Mouse (Mus musculus) stomach, embryonic 14.5 days (tissue): ENCODE measurements at regions not wholly inside any gene's neighbourhood (a gene's known extent, or its start where the extent isn't known, plus 50 kb on each side); places are given as distances from the start of the nearest gene placed in this dataset.
A peak's percentile ranks its signal among the peaks of the same experiment; 100 is the strongest.

Experiments
- ATAC-seq: fragments of 200-750 bp; cut with Nextera tagmentation; 2 replicates; pipeline ENCODE4 v1.8.0; 2017; ENCODE audit warnings: low read depth, moderate TSS enrichment; ENCODE audit not compliant: insufficient number of reproducible peaks, insufficient read depth, low FRiP score
- H3K27ac ChIP-seq: fragments of 300-500 bp; sonication (generic); 2 replicates; pipeline ENCODE4 v1.5.1; 2014; ENCODE audit warnings: mild to moderate bottlenecking, low read length, moderate library complexity, mixed read lengths
- H3K27me3 ChIP-seq: fragments of 300-500 bp; sonication (generic); 2 replicates; pipeline ENCODE4 v1.6.1; 2014; ENCODE audit warnings: low read length, control low read depth, mixed read lengths; ENCODE audit not compliant: control insufficient read depth, insufficient read depth
- H3K36me3 ChIP-seq: fragments of 300-500 bp; sonication (generic); 2 replicates; pipeline ENCODE4 v1.6.1; 2014; ENCODE audit warnings: mild to moderate bottlenecking, control low read depth, low read length, moderate library complexity, mixed read lengths; ENCODE audit not compliant: control insufficient read depth, insufficient read depth
- H3K4me1 ChIP-seq: fragments of 300-500 bp; sonication (generic); 2 replicates; pipeline ENCODE4 v1.6.1; 2014; ENCODE audit warnings: low read length, control low read depth, mixed read lengths; ENCODE audit not compliant: control insufficient read depth, insufficient read depth
- H3K4me2 ChIP-seq: fragments of 300-500 bp; sonication (generic); replicated peaks from 2 replicates; pipeline ENCODE4 v1.6.1; 2014; ENCODE audit warnings: low read depth, low read length, control low read depth
- H3K4me3 ChIP-seq: fragments of 300-500 bp; sonication (generic); 2 replicates; pipeline ENCODE4 v1.5.1; 2014; ENCODE audit warnings: low read depth, low read length, control low read depth
- H3K9ac ChIP-seq: fragments of 300-500 bp; sonication (generic); replicated peaks from 2 replicates; pipeline ENCODE4 v1.6.1; 2014; ENCODE audit warnings: low read depth, mild to moderate bottlenecking, control low read depth, low read length, moderate library complexity, mixed read lengths
- H3K9me3 ChIP-seq: fragments of 300-500 bp; sonication (generic); 2 replicates; pipeline ENCODE4 v1.6.1; 2016; ENCODE audit warnings: low read depth, low read length, control low read depth; ENCODE audit not compliant: control insufficient read depth
- WGBS: fragments of 180-500 bp; shearing (Covaris S2); extraction: QIAGEN DNeasy Blood & Tissue Kit; methylation state at CpG from one replicate; pipeline ENCODE4 v1.1.7; 2014; 5-methylcytosine and 5-hydroxymethylcytosine counted together

GRCm38 (mm10) chr3:102337881-102338280, 131.8 kb upstream of the Ngf start:
- 57% methylated on average over 8 of the region's 8 CpGs for WGBS
- no peak for ATAC-seq
- no peaks in the 10 kb centered on the region for H3K27me3 ChIP-seq

GRCm38 (mm10) chr3:102336184-102336583, 131.7 kb upstream of the Vangl1 start:
- 65% methylated on average over 2 of the region's 2 CpGs for WGBS
- Histone ChIP-seq H3K4me1 (no peaks in the 10 kb centered on the region), H3K4me3 (no peak overlapping the region), H3K36me3 (no peaks in the 10 kb centered on the region), H3K27me3 (no peaks in the 10 kb centered on the region), H3K27ac (no peak overlapping the region), H3K9me3 (no peaks in the 10 kb centered on the region), H3K9ac (no peak overlapping the region), H3K4me2 (no peak overlapping the region)
- ATAC-seq, result no peak

More at GRCm38 (mm10) chr3:102337881-102338280, 131.8 kb upstream of the Ngf start:
- no peak overlapping the region for H3K4me2 ChIP-seq
- H3K9ac ChIP-seq, result no peak overlapping the region
- H3K4me3 ChIP-seq, result no peak overlapping the region
- H3K36me3 ChIP-seq, result no peaks in the 10 kb centered on the region
- no peak overlapping the region for H3K27ac ChIP-seq
- H3K9me3 ChIP-seq, result no peaks in the 10 kb centered on the region
- H3K4me1 ChIP-seq, result no peaks in the 10 kb centered on the region

GRCm38 (mm10) chr3:102335146-102335545, 130.7 kb upstream of the Vangl1 start:
- Histone ChIP-seq H3K27me3 (no peaks in the 10 kb centered on the region), H3K36me3 (no peaks in the 10 kb centered on the region), H3K9me3 (no peaks in the 10 kb centered on the region), H3K4me3 (no peak overlapping the region), H3K27ac (no peak overlapping the region), H3K4me1 (no peaks in the 10 kb centered on the region), H3K4me2 (no peak overlapping the region), H3K9ac (no peak overlapping the region)
- ATAC-seq, result no peak
- 79% methylated on average over 3 of the region's 3 CpGs for WGBS

DNA sequence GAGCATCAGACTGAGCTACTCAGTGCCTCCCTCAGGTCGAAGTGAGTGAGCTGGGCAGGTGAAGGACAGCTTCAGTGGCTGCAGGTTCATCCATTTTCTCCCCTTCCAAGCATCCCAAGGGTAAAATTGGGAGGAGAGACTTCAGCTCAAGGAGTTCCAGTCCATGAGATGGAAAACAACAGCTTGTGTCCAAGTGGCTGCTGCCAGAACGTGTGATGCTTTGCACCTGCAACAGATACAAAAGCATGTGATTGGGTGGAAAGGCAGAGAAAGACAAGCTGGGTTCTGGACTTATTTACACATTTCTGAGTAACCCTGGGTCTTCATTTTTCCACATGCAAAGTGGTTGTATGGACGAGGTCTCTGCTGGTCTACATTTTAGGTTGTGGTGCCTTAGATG, 127.7 kb upstream of the Vangl1 start:
- WGBS, result 59% methylated on average over 3 of the region's 3 CpGs
- ATAC-seq, result no peak
- no peaks in the 10 kb centered on the region for H3K36me3 ChIP-seq
- H3K4me1 ChIP-seq, result no peaks in the 10 kb centered on the region
- H3K4me2 ChIP-seq, result no peak overlapping the region
- no peak overlapping the region for H3K4me3 ChIP-seq
- no peak overlapping the region for H3K9ac ChIP-seq
- no peak overlapping the region for H3K27ac ChIP-seq
- no peaks in the 10 kb centered on the region for H3K9me3 ChIP-seq
- no peaks in the 10 kb centered on the region for H3K27me3 ChIP-seq

DNA sequence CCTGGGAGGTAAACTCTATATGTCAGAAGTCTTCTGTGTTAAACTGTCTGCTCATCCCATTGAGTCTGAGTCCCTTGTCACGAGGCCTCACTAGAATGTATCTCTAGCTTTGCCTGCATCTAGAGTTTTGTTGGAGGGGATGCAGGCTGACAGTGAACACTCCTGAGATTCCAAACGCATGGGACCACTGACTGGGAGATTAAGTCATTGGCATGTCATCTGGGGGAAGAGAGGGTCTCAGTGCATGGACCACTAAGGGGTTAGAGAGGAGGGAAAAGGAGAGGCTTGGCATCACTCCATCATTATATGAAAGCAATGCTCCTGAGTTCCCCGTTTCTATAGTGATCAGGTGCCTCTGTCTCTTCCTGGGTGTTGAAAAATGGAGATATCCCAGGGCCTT, 114.8 kb upstream of the Vangl1 start:
- Histone ChIP-seq H3K9ac (no peak overlapping the region), H3K4me3 (no peak overlapping the region), H3K9me3 (no peaks in the 10 kb centered on the region), H3K4me2 (no peak overlapping the region), H3K36me3 (no peaks in the 10 kb centered on the region), H3K27ac (no peak overlapping the region), H3K4me1 (no peaks in the 10 kb centered on the region), H3K27me3 (no peaks in the 10 kb centered on the region)
- whole genome bisulfite sequencing, result 79% methylated on average over 3 of the region's 3 CpGs
- no peak for ATAC-seq

DNA sequence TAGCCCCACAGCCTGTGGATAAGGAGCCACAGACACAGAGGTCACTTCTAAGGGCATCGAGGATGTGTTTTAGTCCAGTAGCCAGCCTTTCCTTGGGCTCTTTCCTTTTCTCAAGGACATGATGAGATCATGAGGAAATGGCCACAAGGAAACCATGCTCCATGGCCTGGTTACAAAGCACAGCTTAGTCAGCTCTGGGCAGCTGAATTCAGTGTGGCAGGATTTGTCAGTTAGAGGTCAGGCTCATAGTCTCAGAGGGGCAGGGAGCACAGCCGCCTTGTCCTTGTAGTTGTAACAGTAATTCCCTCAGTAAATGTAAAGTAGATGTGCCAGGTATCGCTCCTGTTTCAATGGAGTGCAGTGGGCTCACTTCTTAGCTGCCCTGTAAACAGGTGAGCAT, 111.7 kb upstream of the Vangl1 start:
- Histone ChIP-seq H3K4me2 (no peak overlapping the region), H3K27me3 (no peaks in the 10 kb centered on the region), H3K4me3 (no peak overlapping the region), H3K9ac (no peak overlapping the region), H3K36me3 (no peaks in the 10 kb centered on the region), H3K9me3 (no peaks in the 10 kb centered on the region), H3K27ac (no peak overlapping the region), H3K4me1 (peaks cover 7% of the 10 kb centered on the region; the same call in 1 of the 2 replicates)
- 86% methylated on average over 3 of the region's 3 CpGs for WGBS
- ATAC-seq, result no peak

DNA sequence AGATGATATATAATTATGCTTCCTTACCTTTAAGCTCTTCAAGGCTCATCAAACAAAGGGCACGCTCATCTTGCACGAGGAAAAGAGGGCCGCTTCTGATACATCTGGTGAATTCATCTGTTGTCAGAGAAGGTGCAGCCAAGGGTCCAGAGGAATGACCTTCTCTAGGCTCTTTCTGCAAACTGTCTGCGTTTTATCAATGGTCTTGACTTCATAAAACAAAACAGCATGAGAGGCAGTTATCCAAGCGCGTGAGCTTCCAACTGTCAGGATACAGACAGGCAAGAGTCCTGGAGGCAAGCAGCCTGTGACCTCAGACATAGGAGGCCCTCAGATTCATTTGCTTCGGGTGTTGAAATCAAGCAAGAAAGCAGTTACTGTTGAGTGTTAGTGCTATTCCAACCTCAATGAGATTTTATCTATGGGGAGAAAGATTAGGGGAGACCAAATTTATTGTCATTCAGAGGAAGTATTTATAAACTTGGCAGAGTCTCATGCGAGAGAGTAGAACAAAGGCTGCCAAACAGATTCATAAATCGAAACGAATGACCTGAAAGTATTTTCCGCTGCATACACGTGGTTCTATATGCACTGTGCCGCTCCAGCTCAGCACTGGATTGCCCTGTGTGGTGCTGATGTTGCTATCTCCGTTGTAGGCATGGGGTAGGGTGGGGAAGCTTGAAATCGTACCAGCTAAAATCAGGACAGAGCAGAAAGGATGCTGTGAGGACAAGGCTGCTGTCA, 107.2 kb upstream of the Vangl1 start:
- Histone ChIP-seq H3K4me3 (no peak overlapping the region), H3K4me2 (no peak overlapping the region), H3K36me3 (no peaks in the 10 kb centered on the region), H3K9ac (no peak overlapping the region), H3K9me3 (no peaks in the 10 kb centered on the region), H3K27me3 (no peaks in the 10 kb centered on the region), H3K27ac (no peak overlapping the region), H3K4me1 (peaks cover 7% of the 10 kb centered on the region; the same call in 1 of the 2 replicates)
- ATAC-seq, result peak; percentile 30; the same call in 1 of the 2 replicates
- WGBS, result 40% methylated on average over 15 of the region's 15 CpGs

DNA sequence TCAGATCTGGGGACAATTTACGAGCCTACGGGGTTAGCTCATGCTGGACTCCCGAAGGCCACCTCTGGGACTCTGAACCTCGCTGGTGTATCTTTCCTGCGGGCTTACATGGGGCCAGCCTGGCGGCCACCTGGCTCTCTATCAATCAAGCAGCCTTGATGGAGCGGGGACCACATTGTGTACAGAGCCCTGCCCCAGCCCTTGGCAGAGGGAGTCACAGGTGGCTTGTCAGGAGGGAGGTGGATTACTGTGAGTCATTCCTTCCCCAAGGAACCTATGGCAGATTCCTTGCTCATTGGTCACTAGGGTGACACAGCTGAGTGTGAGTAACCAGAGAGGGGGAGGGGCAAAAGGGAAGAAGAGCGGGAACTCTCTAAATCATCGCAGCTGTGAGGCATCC, 105.8 kb upstream of the Vangl1 start:
- ATAC-seq, result peak; percentile 88
- H3K4me1 ChIP-seq, result peaks cover 7% of the 10 kb centered on the region; the same call in 1 of the 2 replicates
- no peaks in the 10 kb centered on the region for H3K36me3 ChIP-seq
- H3K9me3 ChIP-seq, result no peaks in the 10 kb centered on the region
- H3K4me2 ChIP-seq, result no peak overlapping the region
- H3K27me3 ChIP-seq, result no peaks in the 10 kb centered on the region
- no peak overlapping the region for H3K27ac ChIP-seq
- no peak overlapping the region for H3K9ac ChIP-seq
- WGBS, result 53% methylated on average over 9 of the region's 9 CpGs
- no peak overlapping the region for H3K4me3 ChIP-seq

DNA sequence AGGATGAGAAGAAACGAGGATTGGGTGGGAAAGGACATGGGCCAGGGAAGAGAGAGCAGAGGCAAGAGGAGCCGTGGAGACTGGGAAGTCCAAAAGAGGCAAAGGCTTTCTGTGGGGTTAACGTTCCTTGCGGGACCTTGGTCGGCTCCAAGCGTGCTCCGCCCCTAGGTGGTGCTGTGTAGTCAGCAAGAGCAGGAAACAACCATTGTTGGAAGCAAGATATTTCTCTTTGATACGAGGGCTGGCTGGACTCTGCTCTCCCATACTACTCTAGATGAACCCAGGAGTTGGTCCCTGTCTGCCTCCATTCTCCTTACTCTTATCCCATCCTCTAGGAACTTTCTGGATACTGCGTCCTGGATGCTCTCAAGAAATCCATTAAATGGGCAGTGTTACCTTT, 105.3 kb upstream of the Vangl1 start:
- Histone ChIP-seq H3K27me3 (no peaks in the 10 kb centered on the region), H3K9ac (no peak overlapping the region), H3K9me3 (no peaks in the 10 kb centered on the region), H3K4me2 (no peak overlapping the region), H3K4me3 (no peak overlapping the region), H3K27ac (no peak overlapping the region), H3K4me1 (peaks cover 7% of the 10 kb centered on the region; the same call in 1 of the 2 replicates), H3K36me3 (no peaks in the 10 kb centered on the region)
- peak; percentile 44; the same call in 1 of the 2 replicates for ATAC-seq
- WGBS, result 31% methylated on average over 9 of the region's 9 CpGs
